Mouse (Mus musculus) adrenal gland, adult 2 months (tissue): ENCODE results near the gene Cldn34b3. TPM values are rescaled to one million over a fixed set of nuclear protein-coding genes. Genes with fewer than 3 reads are reported as not detected.
"Not testable (repeated sequence)": the region's sequence is repeated elsewhere in the genome, so short reads cannot be mapped to it uniquely, and the experiment has no call there.

Source experiments
- DNase-seq: peaks from one replicate; pipeline ENCODE4 v3.0.0; 2021
- long read RNA-seq: library from polyadenylated mRNA; stranded (forward); transcript quantifications from one replicate; pipeline ENCODE4 v2.0.0, GENCODE M21; 2021
- polyA plus RNA-seq: library from polyadenylated mRNA; depleted of rRNA; stranded (reverse); fragments of >200 nt; gene quantifications from 2 replicates; pipeline ENCODE4 v1.2.3, GENCODE M21; 2012; rRNA removed
- total RNA-seq, 2 experiments: library from RNA; stranded (reverse); gene quantifications; 2 replicates each; pipeline ENCODE4 v1.2.3; 2021

The Cldn34b3 gene
- total RNA-seq: not detected
- polyA plus RNA-seq: not detected in 2 replicates
- long read RNA-seq: 0 reads

- DNase-seq: not testable (repeated sequence)
Measured at GRCm38 (mm10) chrX:76264004-76264403, at the start of gene Cldn34b3. Cldn34b3 (plus strand) TSS chrX:76264304.

Other genes with a start within 250 kb of the Cldn34b3 start
- gene Cldn34b4, start 129.0 kb downstream of the Cldn34b3 start, total RNA-seq: not detected
- not detected in 2 replicates for gene Cldn34b4, start 129.0 kb downstream of the Cldn34b3 start, polyA plus RNA-seq